Mouse (Mus musculus) myocyte (in vitro differentiated cells): ENCODE results near the gene Catsperd.

Experiments used
- MYOG ChIP-seq, 3 experiments: IDR thresholded peaks; one replicate each; pipeline ENCODE4 v1.6.1; 2011; ENCODE audit warnings: control low read depth in 2 of 3, low read depth in 2 of 3, mild to moderate bottlenecking in 2 of 3; ENCODE audit not compliant: insufficient read length in 2 of 3, control insufficient read depth in 1 of 3, insufficient read depth in 1 of 3
- POLR2A ChIP-seq: IDR thresholded peaks from one replicate; pipeline ENCODE4 v1.6.1; 2011; ENCODE audit warnings: low read depth, mild to moderate bottlenecking, control low read depth, moderate library complexity; ENCODE audit not compliant: insufficient read length
- POLR2AphosphoS2 ChIP-seq: IDR thresholded peaks from one replicate; pipeline ENCODE4 v1.6.1; 2011; ENCODE audit warnings: low read depth, control low read depth; ENCODE audit not compliant: insufficient read length

DNA sequence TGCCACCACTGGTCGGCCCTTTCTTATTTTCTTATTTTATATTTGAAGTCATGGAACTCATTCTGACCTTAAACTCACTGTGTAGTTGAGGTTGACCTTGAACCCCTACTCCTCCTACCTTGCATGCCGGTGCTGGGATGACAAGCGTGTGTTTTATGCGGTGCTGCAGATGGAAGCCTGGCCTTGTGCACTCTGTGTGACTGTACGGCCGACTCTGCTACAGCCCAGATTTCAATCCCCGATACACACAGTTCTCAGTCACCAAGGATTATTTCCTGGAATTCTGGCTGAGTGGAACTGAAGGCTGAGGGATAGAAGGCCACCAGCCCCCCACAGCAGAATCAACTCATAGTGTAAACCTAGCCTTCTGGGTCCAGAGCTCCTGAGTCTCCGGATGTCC lies 41.8 kb downstream of the Catsperd start:
- TF ChIP-seq MYOG (IDR thresholded peaks at IDR 0.05; ENCODE audit: control insufficient read depth in 1 of 3, insufficient read depth in 1 of 3, insufficient read length in 2 of 3, low read depth in 2 of 3) (no peak), POLR2AphosphoS2 (no peak), POLR2A (no peak)
